Mouse (Mus musculus): ENCODE measurements around the gene Tlr8. TPM values are rescaled to one million over a fixed set of nuclear protein-coding genes. Genes with fewer than 3 reads are reported as not detected.
A peak's percentile ranks its signal among the peaks of the same experiment; 100 is the strongest.

The Tlr8 gene
- polyA plus RNA-seq, 1 experiment from 2014 or later = not detected

GRCm38 (mm10) chrX:167231150-167231549, 33.0 kb downstream of the Tlr8 start:
- Histone ChIP-seq H3K9ac (replicated peaks; ENCODE audit: low read length) (no peak overlapping the region), H3K9me3 (replicated peaks; ENCODE audit: control insufficient read depth, low read length) (no peaks in the 10 kb centered on the region), H3K27ac (replicated peaks; ENCODE audit: low read depth, low read length) (no peak overlapping the region), H3K4me2 (ENCODE audit: low read depth, low read length) (no peak overlapping the region), H3K4me1 (ENCODE audit: control insufficient read depth, insufficient read depth, low read length) (no peaks in the 10 kb centered on the region), H3K27me3 (ENCODE audit: control insufficient read depth, insufficient read depth, low read length) (no peaks in the 10 kb centered on the region), H3K36me3 (replicated peaks; ENCODE audit: control insufficient read depth, insufficient read depth, low read depth, low read length) (no peaks in the 10 kb centered on the region), H3K4me3 (ENCODE audit: low read depth, low read length) (no peak overlapping the region)
- DNase-seq (ENCODE audit: low spot score) (no peak), ATAC-seq (replicated peaks; ENCODE audit: insufficient number of reproducible peaks, low FRiP score, low TSS enrichment, low read depth) (no peak)
- 61% methylated on average over 8 of the region's 8 CpGs for WGBS

GRCm38 (mm10) chrX:167229819-167230218, 34.3 kb downstream of the Tlr8 start:
- Histone ChIP-seq H3K4me3 (ENCODE audit: low read depth, low read length) (no peak overlapping the region), H3K27me3 (ENCODE audit: control insufficient read depth, insufficient read depth, low read length) (no peaks in the 10 kb centered on the region), H3K36me3 (replicated peaks; ENCODE audit: control insufficient read depth, insufficient read depth, low read depth, low read length) (no peaks in the 10 kb centered on the region), H3K4me1 (ENCODE audit: control insufficient read depth, insufficient read depth, low read length) (no peaks in the 10 kb centered on the region), H3K9ac (replicated peaks; ENCODE audit: low read length) (no peak overlapping the region), H3K4me2 (ENCODE audit: low read depth, low read length) (no peak overlapping the region), H3K9me3 (replicated peaks; ENCODE audit: control insufficient read depth, low read length) (no peaks in the 10 kb centered on the region), H3K27ac (replicated peaks; ENCODE audit: low read depth, low read length) (no peak overlapping the region)
- DNase-seq (ENCODE audit: low spot score) (no peak), ATAC-seq (replicated peaks; ENCODE audit: insufficient number of reproducible peaks, low FRiP score, low TSS enrichment, low read depth) (no peak)
- 57% methylated on average over 1 of the region's 1 CpGs for WGBS

- Histone ChIP-seq H3K27ac (replicated peaks; ENCODE audit: low read depth, low read length) (no peak overlapping the region), H3K27me3 (ENCODE audit: control insufficient read depth, insufficient read depth, low read length) (no peaks in the 10 kb centered on the region), H3K9ac (replicated peaks; ENCODE audit: low read length) (no peak overlapping the region), H3K4me2 (ENCODE audit: low read depth, low read length) (no peak overlapping the region), H3K4me1 (ENCODE audit: control insufficient read depth, insufficient read depth, low read length) (no peaks in the 10 kb centered on the region), H3K9me3 (replicated peaks; ENCODE audit: control insufficient read depth, low read length) (no peaks in the 10 kb centered on the region), H3K4me3 (ENCODE audit: low read depth, low read length) (no peak overlapping the region), H3K36me3 (replicated peaks; ENCODE audit: control insufficient read depth, insufficient read depth, low read depth, low read length) (no peaks in the 10 kb centered on the region)
- DNase-seq (ENCODE audit: low spot score) (peak; percentile 64), ATAC-seq (replicated peaks; ENCODE audit: insufficient number of reproducible peaks, low FRiP score, low TSS enrichment, low read depth) (no peak)
- WGBS = 44% methylated on average over 6 of the region's 6 CpGs
Observed at GRCm38 (mm10) chrX:167229206-167229605, 34.9 kb downstream of the Tlr8 start.

GRCm38 (mm10) chrX:167227756-167228155, 36.4 kb downstream of the Tlr8 start:
- no peaks in the 10 kb centered on the region for H3K27me3 ChIP-seq (ENCODE audit: control insufficient read depth, insufficient read depth, low read length)
- H3K36me3 ChIP-seq (replicated peaks; ENCODE audit: control insufficient read depth, insufficient read depth, low read depth, low read length) = no peaks in the 10 kb centered on the region
- no peak overlapping the region for H3K9ac ChIP-seq (replicated peaks; ENCODE audit: low read length)
- H3K9me3 ChIP-seq (replicated peaks; ENCODE audit: control insufficient read depth, low read length) = no peaks in the 10 kb centered on the region
- H3K4me2 ChIP-seq (ENCODE audit: low read depth, low read length) = no peak overlapping the region
- ATAC-seq (replicated peaks; ENCODE audit: insufficient number of reproducible peaks, low FRiP score, low TSS enrichment, low read depth) (no peak), DNase-seq (ENCODE audit: low spot score) (no peak)
- H3K4me1 ChIP-seq (ENCODE audit: control insufficient read depth, insufficient read depth, low read length) = no peaks in the 10 kb centered on the region
- no peak overlapping the region for H3K27ac ChIP-seq (replicated peaks; ENCODE audit: low read depth, low read length)
- WGBS = 91% methylated on average over 6 of the region's 6 CpGs
- no peak overlapping the region for H3K4me3 ChIP-seq (ENCODE audit: low read depth, low read length)

GRCm38 (mm10) chrX:167227138-167227537, 37.0 kb downstream of the Tlr8 start:
- H3K36me3 ChIP-seq (replicated peaks; ENCODE audit: control insufficient read depth, insufficient read depth, low read depth, low read length) = no peaks in the 10 kb centered on the region
- DNase-seq (ENCODE audit: low spot score) = no peak
- no peak overlapping the region for H3K4me3 ChIP-seq (ENCODE audit: low read depth, low read length)
- H3K9ac ChIP-seq (replicated peaks; ENCODE audit: low read length) = no peak overlapping the region
- no peaks in the 10 kb centered on the region for H3K9me3 ChIP-seq (replicated peaks; ENCODE audit: control insufficient read depth, low read length)
- ATAC-seq (replicated peaks; ENCODE audit: insufficient number of reproducible peaks, low FRiP score, low TSS enrichment, low read depth) = no peak
- 76% methylated on average over 7 of the region's 7 CpGs for WGBS
- H3K27me3 ChIP-seq (ENCODE audit: control insufficient read depth, insufficient read depth, low read length) = no peaks in the 10 kb centered on the region
- no peak overlapping the region for H3K4me2 ChIP-seq (ENCODE audit: low read depth, low read length)
- no peaks in the 10 kb centered on the region for H3K4me1 ChIP-seq (ENCODE audit: control insufficient read depth, insufficient read depth, low read length)
- H3K27ac ChIP-seq (replicated peaks; ENCODE audit: low read depth, low read length) = no peak overlapping the region

GRCm38 (mm10) chrX:167226570-167226969, 37.6 kb downstream of the Tlr8 start:
- 92% methylated on average over 5 of the region's 5 CpGs for WGBS
- H3K27me3 ChIP-seq (ENCODE audit: control insufficient read depth, insufficient read depth, low read length) = no peaks in the 10 kb centered on the region
- no peak for ATAC-seq (replicated peaks; ENCODE audit: insufficient number of reproducible peaks, low FRiP score, low TSS enrichment, low read depth)

GRCm38 (mm10) chrX:167212707-167213106, 51.4 kb downstream of the Tlr8 start:
- H3K4me3 ChIP-seq (ENCODE audit: low read depth, low read length) = no peak overlapping the region
- H3K9ac ChIP-seq (replicated peaks; ENCODE audit: low read length) = no peak overlapping the region; the same call in 1 of the 2 replicates
- H3K36me3 ChIP-seq (replicated peaks; ENCODE audit: control insufficient read depth, insufficient read depth, low read depth, low read length) = no peaks in the 10 kb centered on the region
- ATAC-seq (replicated peaks; ENCODE audit: insufficient number of reproducible peaks, low FRiP score, low TSS enrichment, low read depth) (peak; percentile 66), DNase-seq (ENCODE audit: low spot score) (peak; percentile 53)
- no peak overlapping the region for H3K4me2 ChIP-seq (ENCODE audit: low read depth, low read length)
- 29% methylated on average over 8 of the region's 8 CpGs for WGBS
- H3K27me3 ChIP-seq (ENCODE audit: control insufficient read depth, insufficient read depth, low read length) = peaks cover 3% of the 10 kb centered on the region; the same call in 1 of the 2 replicates
- no peaks in the 10 kb centered on the region for H3K9me3 ChIP-seq (replicated peaks; ENCODE audit: control insufficient read depth, low read length)
- H3K4me1 ChIP-seq (ENCODE audit: control insufficient read depth, insufficient read depth, low read length) = no peaks in the 10 kb centered on the region
- no peak overlapping the region for H3K27ac ChIP-seq (replicated peaks; ENCODE audit: low read depth, low read length)

More at GRCm38 (mm10) chrX:167226570-167226969, 37.6 kb downstream of the Tlr8 start:
- Histone ChIP-seq H3K4me1 (ENCODE audit: control insufficient read depth, insufficient read depth, low read length) (no peaks in the 10 kb centered on the region), H3K36me3 (replicated peaks; ENCODE audit: control insufficient read depth, insufficient read depth, low read depth, low read length) (no peaks in the 10 kb centered on the region), H3K4me2 (ENCODE audit: low read depth, low read length) (no peak overlapping the region), H3K9me3 (replicated peaks; ENCODE audit: control insufficient read depth, low read length) (no peaks in the 10 kb centered on the region), H3K9ac (replicated peaks; ENCODE audit: low read length) (no peak overlapping the region), H3K27ac (replicated peaks; ENCODE audit: low read depth, low read length) (no peak overlapping the region), H3K4me3 (ENCODE audit: low read depth, low read length) (no peak overlapping the region)
- DNase-seq (ENCODE audit: low spot score) = no peak

GRCm38 (mm10) chrX:167211871-167212555, 52.1 kb downstream of the Tlr8 start:
- Histone ChIP-seq H3K9me3 (replicated peaks; ENCODE audit: control insufficient read depth, low read length) (no peaks in the 10 kb centered on the region), H3K27ac (replicated peaks; ENCODE audit: low read depth, low read length) (no peak overlapping the region), H3K4me1 (ENCODE audit: control insufficient read depth, insufficient read depth, low read length) (no peaks in the 10 kb centered on the region), H3K36me3 (replicated peaks; ENCODE audit: control insufficient read depth, insufficient read depth, low read depth, low read length) (no peaks in the 10 kb centered on the region), H3K27me3 (ENCODE audit: control insufficient read depth, insufficient read depth, low read length) (peaks cover 3% of the 10 kb centered on the region; the same call in 1 of the 2 replicates), H3K4me2 (ENCODE audit: low read depth, low read length) (no peak overlapping the region), H3K4me3 (ENCODE audit: low read depth, low read length) (no peak overlapping the region), H3K9ac (replicated peaks; ENCODE audit: low read length) (no peak overlapping the region)
- ATAC-seq (replicated peaks; ENCODE audit: insufficient number of reproducible peaks, low FRiP score, low TSS enrichment, low read depth) (peak; percentile 66; the same call in 1 of the 2 replicates), DNase-seq (ENCODE audit: low spot score) (peak; percentile 6)
- WGBS = 53% methylated on average over 9 of the region's 9 CpGs
